Mouse (Mus musculus) limb, embryonic 14.5 days (tissue): Measurements from ENCODE around the gene Snrnp27. TPM values are rescaled to one million over a fixed set of nuclear protein-coding genes. Genes with fewer than 3 reads are reported as not detected.

ENCODE experiments used
- ATAC-seq: fragments of 200-750 bp; cut with Nextera tagmentation; 2 replicates; pipeline ENCODE4 v1.8.0; 2017; ENCODE audit warnings: low read depth, moderate number of reproducible peaks, moderate TSS enrichment; ENCODE audit not compliant: low FRiP score
- DNase-seq: peaks from one replicate; pipeline ENCODE4 v3.0.0-alpha.2; 2015; ENCODE audit warnings: low spot score
- H3K27ac ChIP-seq: fragments of 300-500 bp; sonication (generic); replicated peaks from 2 replicates; pipeline ENCODE4 v1.5.1; 2014; ENCODE audit warnings: low read depth, mild to moderate bottlenecking, low read length, moderate library complexity, mixed read lengths
- H3K27me3 ChIP-seq: fragments of 300-500 bp; sonication (generic); 2 replicates; pipeline ENCODE4 v1.6.1; 2014; ENCODE audit warnings: low read length, mixed read lengths; ENCODE audit not compliant: control insufficient read depth, insufficient read depth
- H3K36me3 ChIP-seq: fragments of 300-500 bp; sonication (generic); 2 replicates; pipeline ENCODE4 v1.6.1; 2014; ENCODE audit warnings: mild to moderate bottlenecking, low read length, moderate library complexity, mixed read lengths; ENCODE audit not compliant: control insufficient read depth, insufficient read depth
- H3K4me1 ChIP-seq: fragments of 300-500 bp; sonication (generic); 2 replicates; pipeline ENCODE4 v1.6.1; 2014; ENCODE audit warnings: antibody characterized with exemption, low read length, mixed read lengths; ENCODE audit not compliant: control insufficient read depth, insufficient read depth
- H3K4me2 ChIP-seq: fragments of 300-500 bp; sonication (generic); replicated peaks from 2 replicates; pipeline ENCODE4 v1.6.1; 2014; ENCODE audit warnings: low read depth, mild to moderate bottlenecking, low read length, moderate library complexity; ENCODE audit not compliant: severe bottlenecking
- H3K4me3 ChIP-seq: fragments of 300-500 bp; sonication (generic); replicated peaks from 2 replicates; pipeline ENCODE4 v1.5.1; 2014; ENCODE audit warnings: low read length
- H3K9ac ChIP-seq: fragments of 300-500 bp; sonication (generic); 2 replicates; pipeline ENCODE4 v1.6.1; 2014; ENCODE audit warnings: mild to moderate bottlenecking, low read depth, low read length, moderate library complexity; ENCODE audit not compliant: severe bottlenecking
- H3K9me3 ChIP-seq: fragments of 300-500 bp; sonication (generic); 2 replicates; pipeline ENCODE4 v1.6.1; 2016; ENCODE audit warnings: low read length; ENCODE audit not compliant: control insufficient read depth
- POLR2A ChIP-seq: fragments of 200-500 bp; IDR thresholded peaks from 2 replicates; pipeline ENCODE4 v1.8.0; 2012; ENCODE audit warnings: inconsistent platforms, mild to moderate bottlenecking, moderate library complexity, borderline replicate concordance; ENCODE audit not compliant: insufficient read depth, insufficient read length; ENCODE audit errors: extremely low read depth
- WGBS: fragments of 180-500 bp; shearing (Covaris S2); extraction: QIAGEN DNeasy Blood & Tissue Kit; methylation state at CpG from one replicate; pipeline ENCODE4 v1.1.7; 2014; 5-methylcytosine and 5-hydroxymethylcytosine counted together
- polyA plus RNA-seq, 2 experiments: library from polyadenylated mRNA; depleted of rRNA in 1 of 2; stranded (reverse) in 1 of 2; unstranded in 1 of 2; fragments of >200 nt; fragmentation: Nextera tagmentation in 1 of 2; extraction: Ambion mirVana in 1 of 2; gene quantifications; 2 replicates each; pipeline versions ENCODE4 v1.2.1 to v1.2.3; 2012 to 2014

The Snrnp27 gene
- polyA plus RNA-seq, 2 experiments: 64.8 to 115 TPM

DNA sequence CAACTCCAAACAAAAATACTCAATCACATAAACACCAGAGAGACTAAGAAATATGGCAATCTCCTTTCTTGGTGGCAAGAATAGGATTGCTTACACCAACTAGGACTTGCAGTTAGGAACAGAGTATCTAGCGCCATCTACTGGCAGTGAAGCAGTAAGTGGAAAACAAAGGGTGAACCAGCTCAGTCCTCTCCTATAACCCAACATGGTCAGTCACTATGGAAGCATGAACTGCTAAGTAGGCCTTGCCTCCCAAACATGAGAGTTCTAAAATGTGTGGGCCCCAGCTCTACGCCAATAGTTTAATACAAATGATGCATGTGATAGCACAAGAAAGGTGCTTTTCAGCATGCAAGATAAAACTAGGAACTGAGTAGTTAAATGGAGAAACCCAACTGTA lies 13.4 kb downstream of the Snrnp27 start:
- H3K4me1 ChIP-seq: peaks cover 9% of the 10 kb centered on the region
- no peaks in the 10 kb centered on the region for H3K9me3 ChIP-seq
- no peak overlapping the region for H3K9ac ChIP-seq
- ATAC-seq (no peak), DNase-seq (peak; percentile 82)
- no peak for TF ChIP-seq POLR2A
- H3K36me3 ChIP-seq: peaks cover 44% of the 10 kb centered on the region
- no peaks in the 10 kb centered on the region for H3K27me3 ChIP-seq
- no peak overlapping the region for H3K4me3 ChIP-seq
- H3K4me2 ChIP-seq: no peak overlapping the region
- 23% methylated on average over 2 of the region's 2 CpGs for WGBS
- H3K27ac ChIP-seq: no peak overlapping the region

DNA sequence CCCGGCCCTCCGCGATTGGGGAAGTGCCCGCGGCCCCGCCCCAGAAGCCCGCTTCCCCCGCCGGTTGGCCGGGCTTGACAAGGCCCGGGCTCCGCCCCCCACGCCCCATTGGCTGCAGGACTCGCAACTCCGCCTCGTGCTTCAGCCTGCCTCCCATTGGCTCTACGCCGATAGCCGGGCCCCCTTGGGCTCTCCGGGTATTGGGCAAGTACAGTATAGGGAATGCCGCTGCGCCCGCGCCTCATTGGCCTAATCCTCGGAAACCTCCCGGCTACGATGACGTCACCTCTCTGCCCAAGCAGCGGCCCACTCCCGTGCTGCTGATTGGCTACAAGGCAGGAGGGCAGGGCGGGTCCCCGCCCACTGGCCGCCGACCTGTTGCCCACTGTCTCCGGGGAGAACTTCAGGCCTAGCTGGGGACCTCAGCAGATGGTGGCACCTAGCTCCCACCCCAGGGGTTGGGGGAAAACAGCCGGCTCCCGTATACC lies 15.0 kb downstream of the Snrnp27 start:
- Histone ChIP-seq H3K4me1 (peaks cover 12% of the 10 kb centered on the region), H3K36me3 (peaks cover 31% of the 10 kb centered on the region), H3K27me3 (no peaks in the 10 kb centered on the region), H3K9me3 (no peaks in the 10 kb centered on the region), H3K4me2 (peak overlapping the region; percentile 66), H3K4me3 (peak overlapping the region; percentile 84), H3K27ac (peak overlapping the region; percentile 40; the same call in 1 of the 2 replicates), H3K9ac (peak overlapping the region; percentile 45)
- peak; percentile 100 for DNase-seq
- WGBS: under 1% methylated on average over 27 of the region's 37 CpGs
- TF ChIP-seq POLR2A: no peak
- peak; percentile 100 for ATAC-seq

DNA sequence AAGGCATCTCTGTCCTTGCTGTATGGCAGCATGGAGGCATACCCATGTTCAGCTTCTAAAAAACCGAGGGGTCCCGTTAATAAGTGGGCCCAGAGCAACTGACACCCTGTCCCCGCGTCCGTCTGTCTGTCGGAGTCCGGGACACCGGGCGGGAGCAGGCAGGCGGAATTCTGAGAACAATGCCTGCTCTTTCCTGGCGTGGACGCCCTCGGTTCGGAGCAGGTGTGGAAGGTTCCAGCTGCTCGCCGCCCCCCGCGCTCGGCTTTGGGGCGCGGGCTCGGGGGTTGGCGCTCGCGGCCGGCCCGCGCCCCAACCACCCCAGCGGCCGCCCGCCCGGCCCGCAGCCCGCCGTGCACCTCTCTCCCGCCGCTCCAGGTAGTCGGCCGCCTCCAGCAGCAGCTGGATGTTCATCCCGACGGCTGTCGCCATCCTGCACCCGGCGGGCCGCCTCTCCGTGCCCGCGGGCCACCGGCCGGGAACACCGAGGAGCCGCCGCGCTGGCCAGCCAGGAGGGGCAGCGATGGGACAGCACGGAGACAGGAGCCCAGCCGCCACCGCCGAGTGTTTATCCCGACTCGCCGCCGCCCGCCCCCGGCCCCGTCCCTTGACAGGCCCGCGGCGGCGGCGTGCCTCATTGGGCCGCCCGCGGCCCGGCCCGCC lies 15.6 kb downstream of the Snrnp27 start, which contains the start of gene Mxd1:
TSS of gene Mxd1 (minus strand) at position 582 of the 660 bp plus-strand sequence.
- ATAC-seq: no peak
- peak within 1 kb of the TSS; percentile 40; the same call in 1 of the 2 replicates for H3K27ac ChIP-seq

DNA sequence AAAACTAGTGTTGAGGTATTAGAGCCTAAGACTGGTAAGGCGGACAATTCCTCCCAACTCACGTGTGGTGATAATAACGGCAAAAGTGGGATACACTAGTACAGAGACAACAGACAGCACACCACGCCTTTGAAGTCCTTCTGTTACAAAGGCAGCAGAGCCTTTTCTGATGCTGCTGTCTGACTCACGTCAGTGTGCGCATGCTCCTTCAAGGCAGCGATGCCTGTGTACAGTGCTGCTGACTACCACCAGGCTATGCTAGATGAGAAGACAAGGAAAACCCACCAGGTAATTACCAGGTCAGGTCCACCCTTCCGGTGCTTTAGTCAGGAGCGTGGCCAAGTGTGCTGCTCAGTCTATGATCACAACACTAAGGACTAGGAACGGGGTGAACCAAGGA lies 17.3 kb downstream of the Snrnp27 start:
- Histone ChIP-seq H3K9me3 (no peaks in the 10 kb centered on the region), H3K9ac (no peak overlapping the region), H3K27me3 (no peaks in the 10 kb centered on the region), H3K27ac (no peak overlapping the region), H3K4me3 (no peak overlapping the region), H3K4me2 (no peak overlapping the region), H3K36me3 (peaks cover 18% of the 10 kb centered on the region), H3K4me1 (peaks cover 12% of the 10 kb centered on the region)
- no peak for ATAC-seq
- DNase-seq: no peak
- no peak for TF ChIP-seq POLR2A
- WGBS: 92% methylated on average over 10 of the region's 10 CpGs

More for the DNA sequence above, 15.6 kb downstream of the Snrnp27 start, which contains the start of gene Mxd1:
- DNase-seq: no peak
- Histone ChIP-seq H3K9ac (peak within 1 kb of the TSS; percentile 76), H3K27me3 (no peaks in the 10 kb centered on the region), H3K4me1 (peaks cover 12% of the 10 kb centered on the region), H3K36me3 (peaks cover 26% of the 10 kb centered on the region), H3K9me3 (no peaks in the 10 kb centered on the region), H3K4me3 (peak within 1 kb of the TSS; percentile 84), H3K4me2 (peak within 1 kb of the TSS; percentile 76)
- 2% methylated on average over 19 of the region's 76 CpGs for WGBS
- TF ChIP-seq POLR2A: no peak

DNA sequence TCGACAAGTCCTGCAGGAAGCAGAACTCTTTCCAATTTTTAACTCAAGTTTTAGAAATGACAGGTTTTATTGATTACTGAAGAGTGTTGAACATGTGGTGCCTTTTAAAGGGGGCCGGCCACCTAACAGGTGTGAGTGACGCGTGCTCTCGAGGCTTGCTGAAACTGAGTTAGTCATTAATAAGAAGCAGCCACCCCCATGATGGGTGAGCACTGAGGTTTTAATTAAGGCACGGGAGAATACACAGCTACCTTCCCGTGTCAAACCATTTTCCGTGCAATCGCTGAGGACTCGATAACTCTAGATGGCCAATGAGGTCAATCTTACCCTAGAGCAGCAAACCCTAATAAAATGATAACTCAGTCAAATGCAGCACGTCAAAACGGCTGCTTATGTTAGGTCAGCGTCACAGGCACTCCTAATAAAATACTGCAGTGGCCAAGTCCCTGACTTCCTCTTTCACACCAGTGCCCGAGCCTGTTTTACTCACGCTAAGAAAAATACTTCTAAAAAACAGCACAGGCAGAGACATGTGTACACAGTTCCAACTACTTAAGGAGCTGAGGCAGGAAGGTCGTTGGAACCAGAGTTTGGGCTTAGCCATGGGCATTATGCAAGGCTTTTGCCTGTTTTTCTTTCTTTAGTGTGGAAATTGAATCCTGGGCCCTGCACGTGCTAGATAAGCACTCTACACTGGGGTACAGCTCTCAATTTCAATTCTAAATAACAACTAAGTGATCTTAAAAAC lies 18.6 kb downstream of the Snrnp27 start:
- no peak overlapping the region for H3K4me2 ChIP-seq
- H3K27ac ChIP-seq: no peak overlapping the region
- no peaks in the 10 kb centered on the region for H3K9me3 ChIP-seq
- H3K4me1 ChIP-seq: peaks cover 12% of the 10 kb centered on the region
- no peak overlapping the region for H3K4me3 ChIP-seq
- H3K27me3 ChIP-seq: no peaks in the 10 kb centered on the region
- 32% methylated on average over 17 of the region's 17 CpGs for WGBS
- H3K9ac ChIP-seq: no peak overlapping the region
- no peak for TF ChIP-seq POLR2A
- ATAC-seq: no peak
- H3K36me3 ChIP-seq: peaks cover 26% of the 10 kb centered on the region
- no peak for DNase-seq
